Mouse (Mus musculus): ENCODE data around the gene Slmap. TPM values are rescaled to one million over a fixed set of nuclear protein-coding genes. Genes with fewer than 3 reads are reported as not detected.
"Not testable (repeated sequence)": the region's sequence is repeated elsewhere in the genome, so short reads cannot be mapped to it uniquely, and the experiment has no call there.

Gene Slmap
- polyA plus RNA-seq (2015; fragmentation: Nextera tagmentation; extraction: Ambion mirVana) = 8.6 and 9.1 TPM in 2 replicates

DNA sequence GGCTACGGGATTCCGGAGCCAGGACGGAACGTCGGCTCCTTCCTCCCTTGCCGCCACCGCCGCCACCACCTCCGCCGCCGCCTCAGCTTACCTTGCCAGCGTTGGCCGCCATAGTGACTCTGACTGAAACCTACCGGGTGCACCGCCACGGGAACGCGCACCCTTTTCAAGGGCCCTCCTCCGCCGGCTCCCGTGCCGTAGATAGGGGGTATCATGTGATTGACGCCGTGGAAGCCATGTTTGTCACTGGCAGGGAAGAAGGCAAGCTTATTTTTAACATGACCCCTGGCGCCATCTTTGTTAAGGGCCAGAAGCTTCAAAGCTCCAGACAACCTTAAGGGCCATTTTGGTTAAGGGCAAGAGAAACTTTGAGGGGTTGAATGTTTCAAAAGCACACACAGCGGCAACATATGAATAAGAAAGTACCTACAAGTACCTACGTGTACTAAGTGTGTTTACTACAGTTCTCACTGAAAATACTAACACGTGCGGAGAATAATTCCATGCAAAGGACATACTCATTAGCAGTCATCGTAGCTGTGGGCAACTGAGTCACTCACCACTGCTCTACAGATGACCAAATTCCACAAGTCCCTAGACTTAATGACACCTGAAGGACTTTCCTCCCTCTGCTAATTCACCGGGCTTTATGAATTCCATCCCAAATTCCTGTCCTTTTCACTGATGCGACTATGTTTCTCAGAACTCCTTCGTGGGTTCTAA lies at the start of gene Slmap:
Slmap (minus strand) TSS at position 175 of the 723 bp plus-strand sequence.
- peak within 1 kb of the TSS; percentile 96 for H3K4me2 ChIP-seq

DNA sequence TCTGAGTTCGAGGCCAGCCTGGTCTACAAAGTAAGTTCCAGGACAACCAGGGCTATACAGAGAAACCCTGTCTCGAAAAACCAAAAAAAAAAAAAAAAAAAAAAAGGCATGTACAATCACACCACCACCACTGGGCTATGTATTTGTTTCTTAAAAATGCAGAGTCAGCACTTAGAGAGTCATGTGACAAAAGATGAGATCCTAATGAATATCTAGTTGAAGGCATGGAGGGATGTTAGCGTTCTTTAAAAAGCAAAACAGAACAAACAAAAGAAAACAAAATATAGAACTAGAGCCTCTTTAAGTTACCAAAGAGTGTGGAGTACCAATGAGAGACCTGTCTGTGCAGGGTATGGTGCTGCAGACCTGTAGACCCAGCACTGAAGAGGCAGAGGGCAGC lies 48.9 kb upstream of the Slmap start:
- H3K4me2 ChIP-seq = no peak overlapping the region
- peaks cover 54% of the 10 kb centered on the region for H3K4me1 ChIP-seq (replicated peaks)
- 74% methylated on average over 3 of the region's 3 CpGs for whole genome bisulfite sequencing (ENCODE audit: insufficient replicate concordance)
- ATAC-seq (ENCODE audit: insufficient read depth) = no peak
- no peak overlapping the region for H3K9ac ChIP-seq
- no peaks in the 10 kb centered on the region for H3K9me3 ChIP-seq (replicated peaks)
- no peaks in the 10 kb centered on the region for H3K27me3 ChIP-seq
- no peak overlapping the region for H3K27ac ChIP-seq (replicated peaks)
- peaks cover 5% of the 10 kb centered on the region; the same call in 1 of the 2 replicates for H3K36me3 ChIP-seq (replicated peaks)
- no peak overlapping the region for H3K4me3 ChIP-seq (replicated peaks)

More for the DNA sequence above, at the start of gene Slmap:
- H3K4me3 ChIP-seq (replicated peaks) = peak within 1 kb of the TSS; percentile 93
- no peaks in the 10 kb centered on the region for H3K9me3 ChIP-seq (replicated peaks)
- H3K27me3 ChIP-seq = no peaks in the 10 kb centered on the region
- peak within 1 kb of the TSS; percentile 97 for H3K9ac ChIP-seq
- 13% methylated on average over 32 of the region's 33 CpGs for WGBS (ENCODE audit: insufficient replicate concordance)
- peak; percentile 91 for ATAC-seq (ENCODE audit: insufficient read depth)
- H3K4me1 ChIP-seq (replicated peaks) = peaks cover 42% of the 10 kb centered on the region
- H3K36me3 ChIP-seq (replicated peaks) = peaks cover 6% of the 10 kb centered on the region; the same call in 1 of the 2 replicates
- peak within 1 kb of the TSS; percentile 87 for H3K27ac ChIP-seq (replicated peaks)

DNA sequence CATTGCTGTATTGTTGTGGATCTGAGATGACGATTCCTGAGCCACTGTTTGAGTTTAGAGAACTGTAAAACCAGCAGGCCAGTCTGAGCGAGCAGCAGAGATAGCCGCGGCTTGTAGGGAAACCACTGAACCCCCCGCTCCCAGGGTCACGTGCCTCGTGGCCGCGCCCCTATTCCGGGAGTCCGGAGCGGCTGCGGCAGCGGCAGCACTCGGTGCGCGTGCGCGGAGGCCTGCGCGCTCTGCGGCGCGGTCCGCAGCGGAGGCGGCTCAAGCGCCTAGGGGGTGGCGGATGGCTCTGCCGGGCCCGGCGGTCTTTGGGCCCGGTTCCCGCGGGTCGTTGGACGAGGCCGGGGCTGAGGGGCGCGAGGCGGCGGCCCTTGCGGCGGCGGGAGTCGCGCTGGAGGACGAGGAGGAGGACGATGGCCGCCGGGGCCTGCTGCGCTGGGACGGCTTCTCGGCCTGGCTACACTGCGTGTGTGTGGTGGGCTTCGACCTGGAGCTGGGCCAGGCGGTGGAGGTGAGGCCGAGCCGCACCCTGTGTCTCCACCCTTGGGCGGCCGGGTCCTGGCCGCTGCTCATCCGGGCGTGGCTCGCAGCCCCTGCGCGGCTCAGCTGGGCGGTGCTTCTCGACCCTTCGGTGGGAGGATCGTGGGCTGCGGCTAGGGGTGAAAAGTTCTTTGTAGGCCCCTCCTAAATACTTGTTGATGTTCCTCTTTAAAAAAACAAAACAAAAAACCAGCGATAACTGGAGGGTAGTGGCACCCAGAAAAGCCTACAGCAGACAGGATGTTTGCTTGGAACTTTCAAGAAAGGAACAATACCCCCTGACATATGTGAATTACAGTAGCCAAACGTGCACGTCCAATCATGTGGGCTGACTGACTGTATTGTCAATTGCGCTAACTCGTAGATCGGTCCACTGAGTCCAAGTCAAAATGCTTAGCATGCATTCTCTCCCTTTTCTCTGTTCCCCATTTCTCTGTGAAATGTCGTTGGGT lies 44.9 kb upstream of the Slmap start:
- Histone ChIP-seq H3K4me3 (replicated peaks) (peak overlapping the region; percentile 94), H3K36me3 (replicated peaks) (peaks cover 5% of the 10 kb centered on the region; the same call in 1 of the 2 replicates), H3K9ac (peak overlapping the region; percentile 99), H3K4me2 (peak overlapping the region; percentile 93), H3K27me3 (no peaks in the 10 kb centered on the region), H3K4me1 (replicated peaks) (peaks cover 35% of the 10 kb centered on the region), H3K27ac (replicated peaks) (peak overlapping the region; percentile 98), H3K9me3 (replicated peaks) (no peaks in the 10 kb centered on the region)
- peak; percentile 95 for ATAC-seq (ENCODE audit: insufficient read depth)
- WGBS (ENCODE audit: insufficient replicate concordance) = under 1% methylated on average over 79 of the region's 79 CpGs

DNA sequence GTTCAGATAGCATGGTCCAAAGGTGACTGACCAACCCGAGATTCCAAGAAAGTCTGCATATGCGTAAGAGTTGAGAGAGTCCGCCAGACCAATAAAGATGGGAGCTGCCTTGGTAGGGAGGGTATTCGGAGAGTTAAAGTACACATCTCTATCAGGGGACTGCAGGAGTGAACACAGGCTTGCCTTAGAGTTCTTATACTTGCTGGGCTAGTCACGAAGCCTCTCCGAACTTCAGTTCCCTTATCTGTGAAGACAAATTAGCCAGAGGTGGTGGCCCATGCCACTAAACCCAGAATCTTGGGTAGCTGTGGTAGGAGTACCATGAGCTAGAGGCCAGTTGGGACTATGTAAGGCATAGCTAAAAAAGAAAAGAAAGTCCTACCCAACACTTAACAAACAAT lies 44.1 kb upstream of the Slmap start:
- H3K27ac ChIP-seq (replicated peaks) = peak overlapping the region; percentile 98
- peak overlapping the region; percentile 93 for H3K4me2 ChIP-seq
- peak overlapping the region; percentile 94 for H3K4me3 ChIP-seq (replicated peaks)
- H3K9ac ChIP-seq = no peak overlapping the region
- H3K27me3 ChIP-seq = no peaks in the 10 kb centered on the region
- peak; percentile 47 for ATAC-seq (ENCODE audit: insufficient read depth)
- H3K36me3 ChIP-seq (replicated peaks) = peaks cover 5% of the 10 kb centered on the region; the same call in 1 of the 2 replicates
- no peaks in the 10 kb centered on the region for H3K9me3 ChIP-seq (replicated peaks)
- H3K4me1 ChIP-seq (replicated peaks) = peaks cover 35% of the 10 kb centered on the region
- WGBS (ENCODE audit: insufficient replicate concordance) = 18% methylated on average over 6 of the region's 6 CpGs

DNA sequence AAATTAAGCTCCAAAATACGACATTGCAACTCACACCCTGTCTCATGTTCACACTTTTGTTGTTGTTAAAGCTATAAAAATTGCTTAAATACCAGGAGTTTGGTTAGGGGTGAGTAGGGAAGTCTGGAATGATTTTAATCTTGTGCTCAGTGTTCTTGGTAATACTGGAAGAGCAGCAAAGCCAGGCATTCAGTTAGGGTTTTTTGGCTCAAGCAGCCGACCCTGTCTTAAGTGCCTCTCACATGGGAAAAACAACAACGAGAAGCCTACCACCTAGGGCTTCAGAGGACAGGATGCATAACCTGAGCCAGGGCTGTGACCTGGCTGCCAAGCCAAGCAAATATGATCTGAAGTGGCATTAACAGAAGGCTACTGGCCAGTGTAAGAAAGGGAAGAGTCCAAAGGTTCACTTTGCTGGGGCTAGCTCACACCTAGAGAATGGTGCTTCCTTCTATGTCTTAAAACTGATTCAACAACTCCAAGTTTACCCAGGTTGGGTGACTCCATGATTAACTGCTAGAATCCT lies 41.6 kb upstream of the Slmap start:
- Histone ChIP-seq H3K9ac (no peak overlapping the region), H3K4me2 (no peak overlapping the region)
- 61% methylated on average over 3 of the region's 3 CpGs for WGBS (ENCODE audit: insufficient replicate concordance)

DNA sequence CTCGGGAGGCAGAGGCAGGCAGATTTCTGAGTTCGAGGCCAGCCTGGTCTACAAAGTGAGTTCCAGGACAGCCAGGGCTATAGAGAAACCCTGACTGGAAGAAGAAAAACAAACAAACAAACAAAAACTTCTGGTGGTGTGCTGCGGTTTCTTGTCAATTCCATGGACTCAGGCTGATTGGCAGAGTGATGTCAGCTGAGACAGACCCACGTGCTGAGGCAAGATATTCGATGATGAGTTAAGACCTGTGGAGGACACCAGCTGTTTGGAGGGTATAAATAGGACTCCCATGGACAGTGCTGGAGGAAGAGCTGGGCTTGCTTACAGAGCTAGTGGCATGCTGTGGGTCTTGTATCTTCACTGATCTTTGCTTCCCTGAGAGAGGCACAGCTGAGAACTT lies 38.8 kb upstream of the Slmap start, which contains the start of gene Dennd6a:
Dennd6a (plus strand) TSS at position 301 of the 400 bp plus-strand sequence.
- H3K9ac ChIP-seq; H3K9me3 ChIP-seq (replicated peaks); H3K27ac ChIP-seq (replicated peaks); H3K27me3 ChIP-seq; H3K36me3 ChIP-seq (replicated peaks); ATAC-seq (ENCODE audit: insufficient read depth); H3K4me3 ChIP-seq (replicated peaks); H3K4me2 ChIP-seq: not testable (repeated sequence)
- 59% methylated on average over 5 of the region's 5 CpGs for WGBS (ENCODE audit: insufficient replicate concordance)
- H3K4me1 ChIP-seq (replicated peaks) = peaks cover 12% of the 10 kb centered on the region

More for the DNA sequence above, 41.6 kb upstream of the Slmap start:
- H3K27me3 ChIP-seq = no peaks in the 10 kb centered on the region
- ATAC-seq (ENCODE audit: insufficient read depth) = no peak
- H3K9me3 ChIP-seq (replicated peaks) = no peaks in the 10 kb centered on the region
- H3K27ac ChIP-seq (replicated peaks) = no peak overlapping the region
- H3K36me3 ChIP-seq (replicated peaks) = no peaks in the 10 kb centered on the region
- no peak overlapping the region for H3K4me3 ChIP-seq (replicated peaks)
- peaks cover 28% of the 10 kb centered on the region for H3K4me1 ChIP-seq (replicated peaks)

DNA sequence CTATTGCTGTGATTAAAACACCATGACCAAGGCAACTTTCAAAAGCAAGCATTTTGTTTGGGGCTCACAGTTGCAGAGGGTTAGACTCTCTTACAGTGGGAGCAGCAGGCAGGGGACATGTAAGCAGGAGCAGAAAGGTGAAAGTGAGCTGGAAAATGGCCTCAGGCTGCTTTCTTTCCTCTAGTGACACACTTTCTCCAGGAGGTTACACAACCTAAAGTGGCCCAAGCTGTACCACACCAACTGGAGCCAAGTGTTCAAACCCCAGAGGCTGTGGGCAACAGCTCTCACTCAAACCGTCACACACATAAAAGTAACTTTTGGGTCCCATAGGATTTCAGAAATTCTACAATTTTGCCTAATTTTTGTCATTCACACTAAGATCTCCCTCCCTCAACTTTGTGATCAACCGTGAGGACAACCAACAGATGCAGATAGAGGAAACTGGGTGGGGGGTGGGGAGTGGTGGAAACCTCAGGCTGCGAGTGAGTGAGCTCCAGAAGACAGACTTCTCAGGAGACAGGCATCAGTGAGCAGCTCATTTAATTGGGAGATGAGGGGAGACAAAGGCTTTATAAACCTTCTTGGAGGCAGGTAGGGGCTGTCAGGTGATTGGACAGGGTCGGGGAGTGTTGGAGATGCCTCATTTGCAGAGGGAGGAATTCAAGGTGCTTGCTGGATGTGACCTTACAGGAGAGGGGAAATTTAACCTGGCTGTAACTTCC lies 37.4 kb upstream of the Slmap start:
- H3K9me3 ChIP-seq (replicated peaks) = no peaks in the 10 kb centered on the region
- no peaks in the 10 kb centered on the region for H3K27me3 ChIP-seq
- no peak overlapping the region for H3K4me3 ChIP-seq (replicated peaks)
- H3K9ac ChIP-seq = no peak overlapping the region
- peaks cover 6% of the 10 kb centered on the region for H3K4me1 ChIP-seq (replicated peaks)
- H3K4me2 ChIP-seq = no peak overlapping the region
- no peak for ATAC-seq (ENCODE audit: insufficient read depth)
- no peaks in the 10 kb centered on the region for H3K36me3 ChIP-seq (replicated peaks)
- 37% methylated on average over 4 of the region's 4 CpGs for WGBS (ENCODE audit: insufficient replicate concordance)
- no peak overlapping the region for H3K27ac ChIP-seq (replicated peaks)

DNA sequence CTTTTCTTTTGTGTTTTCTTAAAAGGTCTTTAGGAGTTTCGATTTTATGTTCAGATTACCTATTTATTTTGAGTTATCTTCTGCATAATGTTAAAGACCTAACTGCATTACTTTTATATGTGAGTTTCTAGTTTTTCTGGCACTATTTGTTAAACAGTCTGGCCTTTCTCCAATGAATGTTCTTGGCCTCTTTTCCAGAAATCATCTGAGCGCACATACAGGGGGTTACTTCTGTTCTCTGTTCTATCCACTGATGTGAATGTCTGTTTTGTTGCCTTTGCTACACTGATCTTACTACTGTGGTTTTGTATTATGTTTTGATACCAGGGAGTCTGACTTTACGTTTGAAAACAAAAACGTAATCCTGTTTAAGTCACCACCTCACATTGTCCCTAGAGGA lies 35.1 kb upstream of the Slmap start:
- H3K27ac ChIP-seq (replicated peaks) = no peak overlapping the region
- no peak overlapping the region for H3K9ac ChIP-seq
- 72% methylated on average over 4 of the region's 4 CpGs for WGBS (ENCODE audit: insufficient replicate concordance)
- no peaks in the 10 kb centered on the region for H3K36me3 ChIP-seq (replicated peaks)
- no peaks in the 10 kb centered on the region for H3K9me3 ChIP-seq (replicated peaks)
- no peaks in the 10 kb centered on the region for H3K27me3 ChIP-seq
- ATAC-seq (ENCODE audit: insufficient read depth) = no peak
- peaks cover 6% of the 10 kb centered on the region for H3K4me1 ChIP-seq (replicated peaks)
- H3K4me2 ChIP-seq = no peak overlapping the region
- H3K4me3 ChIP-seq (replicated peaks) = no peak overlapping the region

DNA sequence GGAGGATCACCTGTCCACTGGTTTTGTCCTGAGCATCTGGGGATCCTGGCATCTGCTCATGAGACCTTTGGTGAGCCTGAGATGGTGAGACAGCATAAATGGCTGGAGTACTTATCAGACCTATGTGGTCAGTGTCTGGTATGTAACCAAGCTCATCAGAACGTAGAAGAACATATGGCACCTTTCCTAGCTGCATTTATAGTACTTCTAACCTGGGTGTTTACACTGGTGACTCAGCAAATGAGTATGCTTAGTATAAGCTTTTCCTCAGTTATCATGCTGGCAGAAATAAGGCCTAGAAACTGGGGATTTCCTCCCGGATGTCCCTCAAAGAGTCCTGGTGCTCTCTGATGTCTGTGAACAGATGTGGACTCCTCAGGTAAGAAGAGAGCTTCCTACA lies 27.5 kb upstream of the Slmap start:
- no peak overlapping the region for H3K27ac ChIP-seq (replicated peaks)
- no peak overlapping the region for H3K4me3 ChIP-seq (replicated peaks)
- no peaks in the 10 kb centered on the region for H3K9me3 ChIP-seq (replicated peaks)
- H3K27me3 ChIP-seq = no peaks in the 10 kb centered on the region
- no peak for ATAC-seq (ENCODE audit: insufficient read depth)
- H3K9ac ChIP-seq = no peak overlapping the region
- H3K36me3 ChIP-seq (replicated peaks) = no peaks in the 10 kb centered on the region
- no peaks in the 10 kb centered on the region for H3K4me1 ChIP-seq (replicated peaks)
- no peak overlapping the region for H3K4me2 ChIP-seq
- 62% methylated on average over 2 of the region's 2 CpGs for WGBS (ENCODE audit: insufficient replicate concordance)

DNA sequence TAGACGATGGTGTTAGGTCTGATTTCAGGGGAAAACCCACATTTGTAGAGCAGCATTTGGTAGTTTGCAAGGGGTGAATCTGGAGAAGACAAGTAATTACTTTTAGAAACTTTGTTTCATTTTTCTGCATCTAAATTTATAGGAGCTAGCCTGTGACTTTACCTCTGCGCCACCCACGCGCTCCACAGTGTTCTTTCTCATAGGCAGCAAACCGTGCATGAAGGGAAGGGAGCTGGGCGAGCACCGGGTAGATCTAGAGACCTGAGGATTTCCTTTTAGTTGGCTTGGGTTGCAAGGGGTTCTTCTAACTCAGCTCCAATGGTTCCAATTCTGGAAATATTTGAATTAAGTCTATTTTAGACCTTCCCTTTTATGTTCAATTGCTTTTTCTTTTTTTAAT lies 23.8 kb upstream of the Slmap start:
- H3K4me3 ChIP-seq (replicated peaks) = no peak overlapping the region
- H3K4me1 ChIP-seq (replicated peaks) = no peaks in the 10 kb centered on the region
- H3K27me3 ChIP-seq = no peaks in the 10 kb centered on the region
- no peak overlapping the region for H3K4me2 ChIP-seq
- ATAC-seq (ENCODE audit: insufficient read depth) = no peak
- no peak overlapping the region for H3K27ac ChIP-seq (replicated peaks)
- H3K9me3 ChIP-seq (replicated peaks) = no peaks in the 10 kb centered on the region
- H3K9ac ChIP-seq = no peak overlapping the region
- no peaks in the 10 kb centered on the region for H3K36me3 ChIP-seq (replicated peaks)
- 78% methylated on average over 7 of the region's 7 CpGs for WGBS (ENCODE audit: insufficient replicate concordance)
